Mouse (Mus musculus) C2C12 (cell line): ENCODE measurements around the gene Rpp25. TPM values are rescaled to one million over a fixed set of nuclear protein-coding genes. Genes with fewer than 3 reads are reported as not detected.

Experiments
- H3K27me3 ChIP-seq: one replicate; pipeline ENCODE4 v1.6.1; 2011; ENCODE audit not compliant: control insufficient read depth, insufficient read depth, insufficient read length
- H3K36me3 ChIP-seq: one replicate; pipeline ENCODE4 v1.6.1; 2011; ENCODE audit not compliant: control insufficient read depth, insufficient read depth
- H3K4me3 ChIP-seq: one replicate; pipeline ENCODE4 v1.5.1; 2011; ENCODE audit warnings: mild to moderate bottlenecking, control low read depth; ENCODE audit not compliant: poor library complexity, insufficient read depth, severe bottlenecking
- H3K79me2 ChIP-seq: one replicate; pipeline ENCODE4 v1.6.1; 2011; ENCODE audit not compliant: control insufficient read depth, insufficient read depth
- H3K79me3 ChIP-seq: one replicate; pipeline ENCODE4 v1.6.1; 2011; ENCODE audit warnings: low read depth, control low read depth
- H3ac ChIP-seq: one replicate; pipeline ENCODE3; 2011; ENCODE audit warnings: low read depth; ENCODE audit not compliant: control insufficient read depth, insufficient read length
- CEBPB ChIP-seq: IDR thresholded peaks from one replicate; pipeline ENCODE4 v1.6.1; 2011; ENCODE audit warnings: low read depth, mild to moderate bottlenecking, control low read depth, moderate library complexity
- CTCF ChIP-seq: IDR thresholded peaks from one replicate; pipeline ENCODE4 v1.5.1; 2011; ENCODE audit not compliant: control insufficient read depth, insufficient read depth, insufficient read length
- FOSL1 ChIP-seq: IDR thresholded peaks from one replicate; pipeline ENCODE4 v1.8.0; 2011; ENCODE audit warnings: mild to moderate bottlenecking, low read length; ENCODE audit not compliant: poor library complexity, insufficient read depth, severe bottlenecking
- MAX ChIP-seq: IDR thresholded peaks from one replicate; pipeline ENCODE4 v1.6.1; 2011; ENCODE audit warnings: mild to moderate bottlenecking, control low read depth
- MYOD1 ChIP-seq: IDR thresholded peaks from one replicate; pipeline ENCODE4 v1.6.1; 2011; ENCODE audit warnings: low read depth; ENCODE audit not compliant: control insufficient read depth, insufficient read length
- MYOG ChIP-seq: IDR thresholded peaks from one replicate; pipeline ENCODE4 v1.6.1; 2011; ENCODE audit not compliant: control insufficient read depth, insufficient read length; ENCODE audit errors: extremely low read depth
- USF1 ChIP-seq: IDR thresholded peaks from one replicate; pipeline ENCODE4 v1.6.1; 2011; ENCODE audit warnings: low read depth, mild to moderate bottlenecking, control low read depth, moderate library complexity
- polyA plus RNA-seq: library from polyadenylated mRNA; unstranded; fragments of >200 nt; fragmentation: generic; extraction: Trizol; gene quantifications from one replicate; pipeline ENCODE4 v1.2.1, GENCODE M21; 2012; ENCODE audit warnings: missing spikeins

Rpp25 gene
- polyA plus RNA-seq, 1 experiment: 0.55 TPM

- no peak overlapping the region for H3K4me3 ChIP-seq
- H3K79me3 ChIP-seq: peaks cover 23% of the 10 kb centered on the region
- peaks cover 58% of the 10 kb centered on the region for H3K36me3 ChIP-seq
- H3ac ChIP-seq: no peak overlapping the region
- TF ChIP-seq CTCF (no peak), MAX (no peak), MYOG (no peak), CEBPB (no peak), MYOD1 (no peak), FOSL1 (no peak), USF1 (no peak)
- H3K27me3 ChIP-seq: no peaks in the 10 kb centered on the region
- H3K79me2 ChIP-seq: peaks cover 46% of the 10 kb centered on the region
These were observed 28.1 kb downstream of the Rpp25 start for GRCm38 (mm10) chr9:57531946-57532345.

- no peaks in the 10 kb centered on the region for H3K27me3 ChIP-seq
- TF ChIP-seq USF1: no peak
- no peak for TF ChIP-seq MAX
- no peak for TF ChIP-seq FOSL1
- TF ChIP-seq CTCF: no peak
- TF ChIP-seq CEBPB: no peak
- no peak for TF ChIP-seq MYOG
- TF ChIP-seq MYOD1: no peak
- H3K79me3 ChIP-seq: peaks cover 9% of the 10 kb centered on the region
- peak overlapping the region; percentile 66 for H3K4me3 ChIP-seq
- H3ac ChIP-seq: no peak overlapping the region
- H3K36me3 ChIP-seq: peaks cover 54% of the 10 kb centered on the region
- peaks cover 23% of the 10 kb centered on the region for H3K79me2 ChIP-seq
These were observed 32.5 kb downstream of the Rpp25 start for GRCm38 (mm10) chr9:57536362-57536761.

GRCm38 (mm10) chr9:57537044-57537727 lies 33.4 kb downstream of the Rpp25 start, which contains the start of gene Fam219b:
Gene Fam219b, plus strand, starts transcription at chr9:57537528.
- H3K4me3 ChIP-seq: peak within 1 kb of the TSS; percentile 66
- peaks cover 53% of the 10 kb centered on the region for H3K36me3 ChIP-seq
- H3K79me3 ChIP-seq: peaks cover 9% of the 10 kb centered on the region
- peak within 1 kb of the TSS; percentile 86 for H3ac ChIP-seq
- TF ChIP-seq USF1: no peak
- no peak for TF ChIP-seq MYOD1
- no peak for TF ChIP-seq MYOG
- TF ChIP-seq CEBPB: no peak
- no peak for TF ChIP-seq CTCF
- no peak for TF ChIP-seq MAX
- no peaks in the 10 kb centered on the region for H3K27me3 ChIP-seq
- peaks cover 16% of the 10 kb centered on the region for H3K79me2 ChIP-seq

- Histone ChIP-seq H3K79me3 (peaks cover 9% of the 10 kb centered on the region), H3K79me2 (peaks cover 16% of the 10 kb centered on the region), H3K36me3 (peaks cover 53% of the 10 kb centered on the region), H3K27me3 (no peaks in the 10 kb centered on the region), H3K4me3 (peak overlapping the region; percentile 66), H3ac (peak overlapping the region; percentile 86)
- TF ChIP-seq MYOD1: no peak
- TF ChIP-seq CTCF: no peak
- no peak for TF ChIP-seq MYOG
- TF ChIP-seq FOSL1: no peak
- no peak for TF ChIP-seq CEBPB
- no peak for TF ChIP-seq MAX
These were observed 33.9 kb downstream of the Rpp25 start for GRCm38 (mm10) chr9:57537728-57538181.

GRCm38 (mm10) chr9:57539550-57539949 lies 35.7 kb downstream of the Rpp25 start:
- no peak for TF ChIP-seq CTCF
- TF ChIP-seq FOSL1: no peak
- TF ChIP-seq MAX: no peak
- no peak for TF ChIP-seq USF1
- no peak for TF ChIP-seq MYOD1
- TF ChIP-seq CEBPB: no peak
- no peak for TF ChIP-seq MYOG
- Histone ChIP-seq H3K4me3 (no peak overlapping the region), H3K79me2 (peaks cover 16% of the 10 kb centered on the region), H3K36me3 (peaks cover 52% of the 10 kb centered on the region), H3K79me3 (peaks cover 9% of the 10 kb centered on the region), H3ac (no peak overlapping the region), H3K27me3 (no peaks in the 10 kb centered on the region)

GRCm38 (mm10) chr9:57541312-57541711 lies 37.5 kb downstream of the Rpp25 start:
- Histone ChIP-seq H3ac (no peak overlapping the region), H3K36me3 (peaks cover 57% of the 10 kb centered on the region), H3K79me2 (peaks cover 16% of the 10 kb centered on the region), H3K27me3 (no peaks in the 10 kb centered on the region), H3K79me3 (peaks cover 9% of the 10 kb centered on the region), H3K4me3 (no peak overlapping the region)
- TF ChIP-seq MAX: no peak
- TF ChIP-seq FOSL1: no peak
- TF ChIP-seq MYOG: no peak
- no peak for TF ChIP-seq USF1
- no peak for TF ChIP-seq CTCF
- TF ChIP-seq MYOD1: no peak
- no peak for TF ChIP-seq CEBPB
